Mouse (Mus musculus): ENCODE measurements at regions not wholly inside any gene's neighbourhood (a gene's known extent, or its start where the extent isn't known, plus 50 kb on each side); places are given as distances from the start of the nearest gene placed in this dataset.

DNA sequence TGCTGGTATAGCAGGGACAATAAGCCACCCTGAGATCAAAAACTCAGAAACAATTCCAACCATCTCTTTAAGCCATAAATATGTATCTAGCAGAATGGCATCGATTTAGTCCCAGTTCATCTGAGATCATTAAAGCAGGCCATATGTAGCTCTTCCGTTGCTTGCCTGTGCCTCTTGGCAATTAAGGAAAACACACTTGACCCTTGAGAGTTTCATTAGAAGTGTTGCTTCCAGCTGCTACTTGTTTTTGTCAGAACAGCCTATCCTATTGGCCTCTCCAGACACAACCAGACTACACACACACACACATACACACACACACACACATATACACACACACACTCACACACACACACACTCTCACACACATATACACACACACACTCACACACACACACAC, 71.5 kb upstream of the Actbl2 start:
- no peak for DNase-seq

DNA sequence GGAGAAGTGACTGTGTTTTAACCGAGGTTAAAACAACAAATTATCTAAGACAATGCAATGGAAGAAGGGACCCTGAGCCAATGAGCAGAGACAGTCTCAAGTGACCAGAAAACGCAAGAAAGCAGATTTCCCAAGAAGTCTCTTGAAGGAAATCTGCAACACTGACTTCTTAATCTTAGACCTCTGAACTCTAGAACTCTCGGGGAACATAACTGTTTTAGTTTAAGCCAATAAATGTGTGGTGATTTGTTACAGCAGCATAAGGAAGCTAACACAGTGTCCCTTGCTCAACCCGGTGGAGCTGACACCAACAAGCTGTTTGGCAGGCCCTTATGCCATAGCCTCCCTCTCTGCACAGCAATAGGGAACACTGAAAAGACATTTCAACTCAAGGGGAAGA, 69.0 kb upstream of the Actbl2 start:
- DNase-seq: no peak

- no peak for DNase-seq
Observed at GRCm38 (mm10) chr13:111186833-111187232, 68.0 kb upstream of the Actbl2 start.

DNA sequence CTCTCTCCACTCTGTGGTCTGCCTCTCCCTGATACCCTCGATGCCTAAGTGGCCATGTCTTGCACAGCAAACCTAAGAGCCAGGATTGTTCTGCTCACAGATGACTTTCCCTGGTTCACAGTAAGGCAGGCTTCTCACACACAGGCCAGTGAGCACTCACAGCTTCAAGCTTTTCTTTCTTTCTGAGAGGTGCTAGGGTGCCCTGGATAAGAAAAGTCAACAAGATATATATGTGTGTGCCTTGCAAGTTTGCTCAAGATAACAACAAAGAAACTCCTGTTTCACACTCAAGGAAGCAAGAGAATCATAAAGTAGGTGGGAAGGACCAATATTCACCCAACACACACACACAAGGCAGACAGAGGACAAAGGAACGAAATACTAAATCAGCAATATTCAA, 60.9 kb upstream of the Actbl2 start:
- no peak for DNase-seq

DNA sequence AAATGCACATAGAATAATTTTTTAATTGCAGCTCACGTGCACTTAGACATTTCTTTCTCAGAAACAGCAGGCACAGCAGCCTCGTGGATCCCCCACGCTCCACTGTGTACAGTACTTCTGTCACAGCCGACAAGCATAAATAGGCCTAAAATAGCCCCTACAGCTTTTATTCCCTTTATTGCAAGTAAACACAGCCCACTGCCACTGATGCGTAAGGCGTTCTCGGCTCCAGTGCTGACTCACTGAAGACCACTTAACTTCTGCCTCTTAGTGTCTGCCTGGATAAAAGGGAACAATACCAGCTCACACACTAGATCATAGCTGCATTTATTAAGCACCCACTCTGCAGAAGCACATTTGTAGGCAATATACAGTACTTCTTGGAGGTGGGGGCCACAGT, 60.5 kb upstream of the Actbl2 start:
- no peak for DNase-seq

GRCm38 (mm10) chr13:111201532-111201931, 53.3 kb upstream of the Actbl2 start:
- no peak for DNase-seq

DNA sequence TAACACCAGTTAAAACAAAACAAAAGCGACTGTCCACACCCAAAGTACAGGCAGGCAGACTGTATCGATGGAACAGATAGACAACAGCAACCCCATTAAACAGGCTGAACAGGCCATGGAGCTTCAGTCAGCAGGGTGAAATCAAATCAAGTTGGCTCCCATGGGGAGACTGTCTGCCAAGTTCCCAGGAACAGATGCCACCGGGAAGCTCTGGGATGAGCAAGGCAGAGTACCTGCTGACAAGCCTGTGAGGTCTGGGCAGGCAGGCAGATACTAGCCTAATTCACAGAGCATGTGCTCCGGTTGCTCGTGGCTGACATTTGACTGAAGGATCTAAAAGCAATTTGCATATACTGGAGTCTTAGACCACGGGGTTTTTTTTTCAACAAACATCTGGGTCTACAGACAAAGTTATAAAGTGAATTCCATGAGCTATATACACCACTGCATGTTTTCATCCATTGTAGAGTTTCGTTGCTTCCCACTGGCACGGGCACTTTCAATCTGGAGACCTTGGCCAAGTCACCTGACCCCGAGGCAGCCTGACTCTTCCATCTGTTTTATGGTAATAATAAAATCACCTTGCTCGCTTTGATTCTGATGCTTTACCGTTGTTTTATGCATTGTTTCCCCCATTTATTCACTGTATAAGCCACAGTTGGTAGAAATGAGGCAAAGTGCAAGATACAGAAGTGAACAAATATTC, 50.1 kb upstream of the Actbl2 start:
- no peak for DNase-seq
